Mouse (Mus musculus) cerebral cortex, adult 2 months (tissue): ENCODE data around the gene Ablim1.

Experiments
- WGBS: fragments of 180-500 bp; shearing (Covaris S2); methylation state at CpG from one replicate; pipeline ENCODE4 v1.1.7; 2018; 5-methylcytosine and 5-hydroxymethylcytosine counted together

Ablim1 gene

GRCm38 (mm10) chr19:57007781-57008710 lies 306.7 kb downstream of the Ablim1 start, which contains the start of gene Afap1l2:
Gene Afap1l2 (minus strand): TSS chr19:57008228.
- 3% methylated on average over 68 of the region's 68 CpGs for WGBS

- WGBS, result 23% methylated on average over 16 of the region's 16 CpGs
These were observed 307.4 kb downstream of the Ablim1 start for GRCm38 (mm10) chr19:57007291-57007690.

GRCm38 (mm10) chr19:57006841-57007240 lies 307.9 kb downstream of the Ablim1 start:
- WGBS, result 43% methylated on average over 13 of the region's 13 CpGs

- WGBS, result 83% methylated on average over 4 of the region's 4 CpGs
These were observed 309.7 kb downstream of the Ablim1 start for GRCm38 (mm10) chr19:57005062-57005461.

- 40% methylated on average over 7 of the region's 7 CpGs for WGBS
These were observed 311.3 kb downstream of the Ablim1 start for GRCm38 (mm10) chr19:57003460-57003810.

- WGBS, result 65% methylated on average over 12 of the region's 12 CpGs
These were observed 311.8 kb downstream of the Ablim1 start for GRCm38 (mm10) chr19:57002741-57003459.

GRCm38 (mm10) chr19:57001926-57002325 lies 312.8 kb downstream of the Ablim1 start:
- WGBS, result 93% methylated on average over 4 of the region's 4 CpGs

GRCm38 (mm10) chr19:57000592-57000991 lies 314.1 kb downstream of the Ablim1 start:
- 49% methylated on average over 5 of the region's 5 CpGs for WGBS

GRCm38 (mm10) chr19:56999781-57000180 lies 314.9 kb downstream of the Ablim1 start:
- WGBS, result 68% methylated on average over 2 of the region's 2 CpGs

- WGBS, result 78% methylated on average over 2 of the region's 2 CpGs
These were observed 315.8 kb downstream of the Ablim1 start for GRCm38 (mm10) chr19:56998910-56999309.

- 78% methylated on average over 4 of the region's 4 CpGs for WGBS
These were observed 316.4 kb downstream of the Ablim1 start for GRCm38 (mm10) chr19:56998331-56998730.

- 22% methylated on average over 10 of the region's 10 CpGs for WGBS
These were observed 317.5 kb downstream of the Ablim1 start for GRCm38 (mm10) chr19:56997164-56997599.

- 85% methylated on average over 4 of the region's 4 CpGs for WGBS
These were observed 319.3 kb downstream of the Ablim1 start for GRCm38 (mm10) chr19:56995441-56995840.

- WGBS, result 90% methylated on average over 4 of the region's 4 CpGs
These were observed 320.1 kb downstream of the Ablim1 start for GRCm38 (mm10) chr19:56994653-56995052.

GRCm38 (mm10) chr19:56993763-56994162 lies 321.0 kb downstream of the Ablim1 start:
- WGBS, result 84% methylated on average over 4 of the region's 4 CpGs

- 82% methylated on average over 8 of the region's 8 CpGs for WGBS
These were observed 321.7 kb downstream of the Ablim1 start for GRCm38 (mm10) chr19:56992978-56993545.

- 40% methylated on average over 14 of the region's 14 CpGs for WGBS
These were observed 324.2 kb downstream of the Ablim1 start for GRCm38 (mm10) chr19:56990367-56991111.

- WGBS, result 76% methylated on average over 8 of the region's 8 CpGs
These were observed 325.5 kb downstream of the Ablim1 start for GRCm38 (mm10) chr19:56989171-56989570.

GRCm38 (mm10) chr19:56984229-56984628 lies 330.5 kb downstream of the Ablim1 start:
- WGBS, result 46% methylated on average over 4 of the region's 4 CpGs

- WGBS, result 60% methylated on average over 10 of the region's 10 CpGs
These were observed 331.0 kb downstream of the Ablim1 start for GRCm38 (mm10) chr19:56983757-56984156.
